Mouse (Mus musculus) CH12.LX (cell line): ENCODE results near the gene BC048403. TPM values are rescaled to one million over a fixed set of nuclear protein-coding genes. Genes with fewer than 3 reads are reported as not detected.

Experiments used
- DNase-seq: peaks from one replicate; pipeline ENCODE4 v3.0.0-alpha.2; 2013; ENCODE audit errors: extremely low read depth
- H3K27ac ChIP-seq: 2 replicates; pipeline ENCODE4 v1.5.1; 2012; ENCODE audit warnings: low read depth, mild to moderate bottlenecking, control low read depth, moderate library complexity; ENCODE audit not compliant: insufficient read depth
- H3K27me3 ChIP-seq: replicated peaks from 2 replicates; pipeline ENCODE3; 2012; ENCODE audit warnings: inconsistent platforms
- H3K36me3 ChIP-seq, 2 experiments: replicated peaks in 1 of 2; 2 replicates each; pipeline versions ENCODE3 to v1.6.1; 2012; ENCODE audit warnings: inconsistent platforms in 1 of 2, low read length in 1 of 2, mild to moderate bottlenecking in 1 of 2, mixed read lengths in 1 of 2, moderate library complexity in 1 of 2; ENCODE audit not compliant: control insufficient read depth in 1 of 2, insufficient read depth in 1 of 2
- H3K4me1 ChIP-seq, 2 experiments: 2 replicates each; pipeline ENCODE4 v1.6.1; 2012; ENCODE audit warnings: inconsistent platforms in 1 of 2, moderate library complexity in 1 of 2; ENCODE audit not compliant: insufficient read depth in 2 of 2, control insufficient read depth in 1 of 2
- H3K4me2 ChIP-seq: 2 replicates; pipeline ENCODE4 v1.6.1; 2012; ENCODE audit warnings: low read depth, mild to moderate bottlenecking, control low read depth; ENCODE audit not compliant: poor library complexity, insufficient read depth, severe bottlenecking
- H3K4me3 ChIP-seq, 3 experiments: fragments of 150-350 bp in 1 of 3; sonication (generic) in 1 of 3; replicated peaks in 1 of 3; 2 replicates each; pipeline versions ENCODE3 to v1.5.1; 2011 to 2012; ENCODE audit warnings: low read depth in 2 of 3, low read length in 2 of 3, mild to moderate bottlenecking in 2 of 3, moderate library complexity in 2 of 3, control low read depth in 1 of 3, improper control_type of control experiment in 1 of 3, inconsistent platforms in 1 of 3, mixed read lengths in 1 of 3; ENCODE audit not compliant: poor library complexity in 1 of 3
- H3K79me2 ChIP-seq: replicated peaks from 2 replicates; pipeline ENCODE4 v1.6.1; 2012; ENCODE audit warnings: mild to moderate bottlenecking, moderate library complexity; ENCODE audit not compliant: control insufficient read depth, poor library complexity, insufficient read depth, severe bottlenecking; ENCODE audit errors: extremely low read depth
- H3K9ac ChIP-seq: 2 replicates; pipeline ENCODE4 v1.6.1; 2012; ENCODE audit warnings: low read depth, mild to moderate bottlenecking, control low read depth, moderate library complexity; ENCODE audit not compliant: insufficient read depth
- H3K9me3 ChIP-seq: replicated peaks from 2 replicates; pipeline ENCODE3; 2012; ENCODE audit warnings: low read length, inconsistent platforms, mixed read lengths
- CHD1 ChIP-seq: IDR thresholded peaks from 2 replicates; pipeline ENCODE4 v1.6.1; 2012; ENCODE audit warnings: low read depth, low read length, improper control_type of control experiment, inconsistent platforms
- E2F4 ChIP-seq: IDR thresholded peaks from 2 replicates; pipeline ENCODE4 v1.6.1; 2011; ENCODE audit warnings: low read depth, low read length, improper control_type of control experiment; ENCODE audit not compliant: insufficient replicate concordance
- ELF1 ChIP-seq: IDR thresholded peaks from 2 replicates; pipeline ENCODE4 v1.6.1; 2014; ENCODE audit warnings: low read depth, mild to moderate bottlenecking, inconsistent platforms, low read length, improper control_type of control experiment
- IRF4 ChIP-seq: IDR thresholded peaks from 2 replicates; pipeline ENCODE4 v1.6.1; 2014; ENCODE audit warnings: low read depth, mild to moderate bottlenecking, inconsistent platforms, low read length, improper control_type of control experiment
- JUN ChIP-seq: IDR thresholded peaks from 2 replicates; pipeline ENCODE4 v1.6.1; 2011; ENCODE audit warnings: low read depth, mild to moderate bottlenecking, low read length, improper control_type of control experiment, moderate library complexity; ENCODE audit not compliant: insufficient read depth
- JUND ChIP-seq: conservative IDR thresholded peaks from 2 replicates; pipeline ENCODE4 v1.6.1; 2011; ENCODE audit warnings: low read depth, low read length, improper control_type of control experiment
- MEF2A ChIP-seq: IDR thresholded peaks from 2 replicates; pipeline ENCODE4 v1.6.1; 2014; ENCODE audit warnings: low read depth, mild to moderate bottlenecking, inconsistent platforms, low read length, improper control_type of control experiment, borderline replicate concordance
- MYC ChIP-seq: IDR thresholded peaks from 2 replicates; pipeline ENCODE4 v1.6.1; 2011; ENCODE audit warnings: low read depth, mild to moderate bottlenecking, improper control_type of control experiment, low read length
- NELFE ChIP-seq: IDR thresholded peaks from 2 replicates; pipeline ENCODE4 v1.6.1; 2011; ENCODE audit warnings: low read depth, low read length, improper control_type of control experiment
- NRF1 ChIP-seq: IDR thresholded peaks from 2 replicates; pipeline ENCODE4 v1.6.1; 2014; ENCODE audit warnings: low read depth, mild to moderate bottlenecking, inconsistent platforms, low read length, improper control_type of control experiment, moderate library complexity
- RAD21 ChIP-seq: IDR thresholded peaks from 2 replicates; pipeline ENCODE4 v1.6.1; 2011; ENCODE audit warnings: low read depth, mild to moderate bottlenecking, low read length, improper control_type of control experiment, moderate library complexity
- SIN3A ChIP-seq: IDR thresholded peaks from 2 replicates; pipeline ENCODE4 v1.6.1; 2012; ENCODE audit warnings: low read length, improper control_type of control experiment, inconsistent platforms
- TBP ChIP-seq: conservative IDR thresholded peaks from 2 replicates; pipeline ENCODE4 v1.6.1; 2011; ENCODE audit warnings: low read depth, low read length, improper control_type of control experiment
- UBTF ChIP-seq: IDR thresholded peaks from 2 replicates; pipeline ENCODE4 v1.6.1; 2012; ENCODE audit warnings: low read depth, mild to moderate bottlenecking, inconsistent platforms, low read length, improper control_type of control experiment, moderate library complexity
- ZNF384 ChIP-seq: IDR thresholded peaks from 2 replicates; pipeline ENCODE4 v1.6.1; 2012; ENCODE audit warnings: low read depth, low read length, improper control_type of control experiment, inconsistent platforms
- dilution Hi-C: fragments of 300-500 bp; cut with MboI; formaldehyde crosslinking; loops from 2 replicates; pipeline ENCODE4 v1.14.3; 2020; ENCODE audit warnings: low sequenced_read_pairs; ENCODE audit not compliant: extremely low pct_unique_long_range_greater_than_20kb, extremely low pct_ligation_motif_present
- in situ Hi-C: fragments of 300-500 bp; cut with MboI; formaldehyde crosslinking; loops from 3 replicates; pipeline ENCODE4 v1.14.3; 2019; ENCODE audit warnings: low sequenced_read_pairs, low pct_ligation_motif_present, low pct_unique_long_range_greater_than_20kb, mixed read lengths
- polyA plus RNA-seq: library from polyadenylated mRNA; unstranded; fragments of >175 nt; gene quantifications from 2 replicates; pipeline ENCODE4 v1.2.1, GENCODE M21; 2012; ENCODE audit warnings: low read depth; ENCODE audit not compliant: insufficient read length
- total RNA-seq, 2 experiments: library from RNA; depleted of rRNA; stranded (reverse); fragments of 300-350 nt in 1 of 2; fragments of >200 nt in 1 of 2; gene quantifications; 2 replicates each; pipeline ENCODE4 v1.2.3; 2012 to 2014

BC048403 gene
- total and polyA plus RNA-seq, 3 experiments = 2.2 to 11.9 (median 4.0) TPM

DNA sequence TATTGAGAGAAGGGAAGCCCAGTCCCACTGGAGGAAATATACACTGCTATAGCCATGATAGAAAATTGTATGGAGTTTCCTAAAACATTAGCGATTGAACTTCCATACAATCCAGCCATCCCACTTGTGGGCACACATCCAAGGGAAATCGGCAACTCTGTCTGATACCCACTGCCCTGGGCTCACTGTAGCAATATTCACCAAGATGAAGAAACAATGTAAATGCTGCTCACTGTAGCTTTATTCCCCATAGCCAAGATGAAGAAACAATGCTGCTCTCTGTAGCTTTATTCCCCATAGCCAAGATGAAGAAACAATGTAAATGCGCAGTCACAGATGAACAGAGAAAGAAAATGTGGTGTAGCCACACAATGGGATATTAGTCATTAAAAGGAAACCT is 2.5 kb upstream of the BC048403 start:
- Histone ChIP-seq H3K9ac (no peak overlapping the region), H3K9me3 (no peaks in the 10 kb centered on the region), H3K36me3 (no peaks in the 10 kb centered on the region), H3K27me3 (no peaks in the 10 kb centered on the region), H3K4me3 (no peak overlapping the region), H3K27ac (no peak overlapping the region), H3K79me2 (peaks cover 7% of the 10 kb centered on the region; the same call in 1 of the 2 replicates), H3K4me1 (peaks cover 0 to 22% of the 10 kb centered on the region in 2 experiments; a peak in 2 of 4 replicates), H3K4me2 (no peak overlapping the region)
- dilution Hi-C loops (no loop called here), in situ Hi-C loops (no loop called here)
- TF ChIP-seq SIN3A (no peak), MYC (no peak), JUN (no peak), UBTF (no peak), ZNF384 (no peak), E2F4 (no peak), ELF1 (no peak), NELFE (no peak), IRF4 (no peak), MEF2A (no peak)
- no peak for DNase-seq

GRCm38 (mm10) chr10:121742336-121742735 is 2.6 kb downstream of the BC048403 start:
- Histone ChIP-seq H3K4me2 (no peak overlapping the region), H3K9ac (no peak overlapping the region), H3K9me3 (peaks cover 9% of the 10 kb centered on the region), H3K79me2 (peaks cover 7% of the 10 kb centered on the region), H3K36me3 (peaks cover 24 to 43% of the 10 kb centered on the region in 2 experiments), H3K27me3 (no peaks in the 10 kb centered on the region), H3K4me1 (peaks cover 0 to 26% of the 10 kb centered on the region in 2 experiments; a peak in 2 of 4 replicates), H3K27ac (no peak overlapping the region), H3K4me3 (no peak overlapping the region)
- dilution Hi-C loops (no loop called here), in situ Hi-C loops (no loop called here)
- DNase-seq = no peak
- TF ChIP-seq RAD21 (no peak), SIN3A (no peak), TBP (no peak), JUND (no peak), UBTF (no peak), CHD1 (no peak), NRF1 (no peak)
